Mouse (Mus musculus) 3134 (cell line): ENCODE results near the gene Nfkbib.
A peak's percentile ranks its signal among the peaks of the same experiment; 100 is the strongest.

Source experiments
- DNase-seq: peaks from one replicate; pipeline ENCODE4 v3.0.0-alpha.2; 2011; ENCODE audit warnings: low spot score; ENCODE audit not compliant: insufficient read length; ENCODE audit errors: extremely low read depth

Nfkbib gene

DNA sequence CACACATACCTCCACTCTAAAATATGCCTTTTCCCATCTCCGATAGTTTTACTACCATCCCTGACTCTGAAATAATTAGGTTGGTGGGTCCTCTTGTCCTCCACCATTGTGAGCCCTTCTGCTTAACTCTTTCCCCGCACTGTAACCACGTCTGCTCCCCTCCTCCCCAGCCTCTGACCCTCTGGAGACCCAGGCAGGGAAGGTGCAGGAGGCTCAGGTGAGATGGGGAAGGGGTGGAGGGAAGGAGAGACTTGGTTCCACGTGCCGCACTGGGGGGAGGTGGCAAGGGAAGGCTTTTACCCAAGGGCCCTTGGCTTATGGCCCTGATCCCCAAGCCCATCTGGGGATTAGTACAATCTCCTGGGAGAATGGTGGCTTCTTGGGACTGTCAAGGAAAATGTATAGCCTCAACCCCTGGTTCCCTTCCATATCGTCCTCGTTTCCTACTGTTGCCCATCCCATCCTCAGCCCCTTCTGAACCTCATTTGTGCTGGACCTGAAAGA is at the start of gene Nfkbib:
Nfkbib (minus strand) TSS at position 51 of the 504 bp plus-strand sequence.
- no peak for DNase-seq

DNA sequence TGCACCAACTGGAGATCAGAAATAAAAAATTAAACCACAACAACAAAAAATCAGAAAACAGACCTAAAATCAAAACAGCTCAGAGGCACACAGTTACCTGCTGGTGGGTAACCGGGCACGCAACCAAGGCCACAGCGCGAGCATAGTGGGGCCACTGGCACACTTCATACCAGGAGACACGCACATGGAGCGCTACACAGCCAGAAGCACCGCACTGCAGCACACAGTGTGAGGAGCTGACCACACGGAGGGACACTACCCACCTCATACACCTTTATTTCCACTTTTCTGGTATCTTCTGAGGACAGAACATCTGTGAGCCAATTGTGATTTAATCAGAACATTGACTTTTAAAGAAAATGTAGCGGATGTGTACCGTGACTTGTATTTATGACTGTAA is 49.6 kb upstream of the Nfkbib start:
- no peak for DNase-seq

GRCm38 (mm10) chr7:28816201-28816600 is 48.9 kb upstream of the Nfkbib start:
- DNase-seq: no peak

DNA sequence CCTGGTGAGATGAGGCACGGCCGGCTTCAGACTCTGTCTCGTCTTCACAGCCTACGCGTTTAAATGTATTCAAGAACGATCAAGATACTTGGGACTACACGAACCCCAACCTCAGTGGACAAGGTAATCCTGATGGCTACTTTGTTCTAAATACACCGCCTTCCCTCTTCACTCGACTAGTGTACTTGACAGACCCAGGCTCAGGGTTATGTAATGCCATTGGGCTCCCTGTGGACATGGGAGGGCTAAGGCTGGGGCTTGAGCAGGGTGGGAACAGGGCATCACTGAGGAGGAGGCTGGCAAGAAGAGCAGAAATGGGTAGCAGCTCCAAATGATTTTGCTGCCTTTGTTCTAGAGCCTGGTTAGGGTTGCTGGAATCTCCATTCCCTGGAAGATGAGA is 47.9 kb upstream of the Nfkbib start:
- no peak for DNase-seq

- no peak for DNase-seq
These were observed 47.2 kb upstream of the Nfkbib start for GRCm38 (mm10) chr7:28814306-28815034.

GRCm38 (mm10) chr7:28812949-28813348 is 45.6 kb upstream of the Nfkbib start:
- no peak for DNase-seq

- no peak for DNase-seq
These were observed 45.1 kb upstream of the Nfkbib start for GRCm38 (mm10) chr7:28812436-28812835.

- DNase-seq: no peak
These were observed 44.4 kb upstream of the Nfkbib start for GRCm38 (mm10) chr7:28811640-28812275.

DNA sequence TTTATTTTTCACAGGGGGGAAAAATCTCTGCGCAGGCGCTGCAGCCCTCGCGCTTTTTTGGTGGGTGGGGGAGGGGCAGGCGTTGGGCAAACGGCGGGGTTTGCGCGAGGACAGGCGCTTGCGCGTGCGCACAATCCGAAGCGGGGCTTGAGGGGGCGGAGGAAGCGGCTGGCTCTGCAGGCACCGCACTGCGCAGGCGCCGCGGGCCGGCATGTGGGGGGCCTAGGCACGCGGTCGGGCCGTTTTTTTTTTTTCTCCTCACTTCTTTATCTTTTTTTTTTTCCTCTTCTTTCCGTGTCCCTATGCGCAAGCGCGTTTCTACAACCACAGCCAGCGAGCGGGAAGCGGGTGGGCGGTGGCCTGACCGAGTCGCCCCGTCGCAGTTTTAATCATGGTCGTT is 43.9 kb upstream of the Nfkbib start:
- DNase-seq: peak; percentile 92

DNA sequence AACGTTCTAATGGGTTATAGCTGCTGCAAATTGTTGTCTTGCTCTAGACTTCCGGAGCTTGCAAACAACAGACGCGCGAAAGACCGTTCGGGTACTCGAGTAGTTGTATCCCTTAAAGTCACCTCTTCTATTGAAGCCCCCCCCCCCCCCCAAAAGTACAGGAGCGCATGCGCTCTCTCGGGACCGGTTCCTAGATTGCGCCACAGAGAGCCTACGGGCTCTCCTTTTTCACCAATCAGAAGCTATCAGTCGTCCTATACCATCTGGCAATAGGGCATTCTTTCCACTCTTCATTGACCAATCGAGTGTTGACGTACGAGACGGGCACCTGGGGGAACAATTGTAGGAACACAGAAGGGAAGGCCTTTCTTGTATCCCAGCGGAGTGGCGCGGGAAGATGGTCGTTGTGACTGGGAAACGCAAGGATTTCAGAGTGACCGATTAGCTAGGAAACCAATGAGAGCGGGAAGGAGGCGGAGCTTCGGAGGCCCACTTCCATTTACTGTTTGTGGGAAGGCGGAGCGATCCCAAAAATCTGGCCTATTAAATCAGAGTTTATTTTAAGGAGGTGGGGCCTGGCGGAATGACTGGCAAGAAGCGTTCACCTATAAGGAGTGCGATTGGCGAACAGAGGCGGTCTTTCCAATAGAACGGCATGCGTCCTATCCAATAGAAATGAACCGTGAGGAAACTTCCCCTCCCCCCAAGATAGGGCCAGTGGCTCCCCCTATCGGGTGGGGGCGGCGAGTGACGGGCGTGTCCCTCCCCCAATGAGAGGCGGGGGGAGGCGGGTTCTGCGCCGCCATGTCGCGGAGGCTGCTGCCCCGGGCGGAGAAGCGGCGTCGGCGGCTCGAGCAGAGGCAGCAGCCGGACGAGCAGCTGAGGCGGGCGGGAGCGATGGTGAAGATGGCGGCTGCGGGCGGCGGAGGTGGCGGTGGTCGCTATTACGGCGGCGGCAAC is 43.1 kb upstream of the Nfkbib start:
- DNase-seq: peak; percentile 96

- peak; percentile 83 for DNase-seq
These were observed 42.2 kb upstream of the Nfkbib start for GRCm38 (mm10) chr7:28809401-28810089.

DNA sequence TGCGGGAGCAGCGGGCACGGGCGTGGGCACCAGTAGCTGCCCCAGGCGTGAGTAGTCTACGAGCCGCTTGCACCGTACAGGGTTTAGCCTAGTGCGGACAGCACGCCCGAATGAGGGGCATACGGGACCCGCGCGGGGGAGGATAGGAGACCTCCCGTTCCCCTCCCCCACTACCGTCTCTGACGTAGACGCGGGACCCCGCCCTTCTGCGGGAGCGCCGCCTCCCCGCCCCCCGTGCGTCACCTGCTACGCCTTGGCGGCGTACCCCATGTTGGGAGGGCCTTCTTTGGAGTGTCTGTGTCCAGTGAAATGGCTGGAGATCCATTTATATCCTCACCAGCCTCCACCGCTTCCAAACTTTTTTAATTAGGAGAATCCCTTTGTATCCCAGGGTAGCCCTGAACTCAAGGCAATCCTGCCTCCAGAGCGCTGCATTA is 41.7 kb upstream of the Nfkbib start:
- peak; percentile 87 for DNase-seq

GRCm38 (mm10) chr7:28808221-28808941 is 41.1 kb upstream of the Nfkbib start, which contains the start of gene Hnrnpl:
TSS of gene Hnrnpl (plus strand) at chr7:28808541.
- DNase-seq: no peak

DNA sequence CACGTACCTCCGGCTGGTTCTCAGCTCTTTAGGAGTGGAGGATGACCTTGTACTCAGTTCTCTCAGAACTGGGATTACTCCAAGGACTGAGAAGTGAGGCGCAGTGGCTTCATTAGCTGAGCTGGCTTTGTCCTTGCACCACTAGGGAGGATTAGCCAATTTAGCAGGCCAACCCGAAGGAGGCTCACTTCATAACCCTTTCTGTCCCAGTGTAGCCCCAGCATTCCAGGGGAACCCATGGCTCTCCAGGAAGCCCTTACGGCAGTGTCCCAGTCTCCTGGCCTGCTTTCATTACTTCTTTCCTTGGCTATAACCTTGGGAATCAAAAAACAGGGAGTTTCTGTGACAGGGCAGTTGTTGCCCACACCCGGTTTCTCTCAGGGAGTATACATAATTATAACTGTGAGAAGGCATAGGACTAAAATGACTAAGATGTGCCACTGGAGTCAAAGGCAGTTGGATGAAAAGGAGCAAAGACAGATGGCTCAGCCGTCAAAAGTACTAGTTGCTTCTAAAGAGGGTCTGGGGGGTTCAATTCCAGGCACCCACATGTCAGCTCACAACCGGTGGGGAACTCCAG is 40.4 kb upstream of the Nfkbib start:
- DNase-seq: no peak

GRCm38 (mm10) chr7:28806869-28807268 is 39.6 kb upstream of the Nfkbib start:
- no peak for DNase-seq

DNA sequence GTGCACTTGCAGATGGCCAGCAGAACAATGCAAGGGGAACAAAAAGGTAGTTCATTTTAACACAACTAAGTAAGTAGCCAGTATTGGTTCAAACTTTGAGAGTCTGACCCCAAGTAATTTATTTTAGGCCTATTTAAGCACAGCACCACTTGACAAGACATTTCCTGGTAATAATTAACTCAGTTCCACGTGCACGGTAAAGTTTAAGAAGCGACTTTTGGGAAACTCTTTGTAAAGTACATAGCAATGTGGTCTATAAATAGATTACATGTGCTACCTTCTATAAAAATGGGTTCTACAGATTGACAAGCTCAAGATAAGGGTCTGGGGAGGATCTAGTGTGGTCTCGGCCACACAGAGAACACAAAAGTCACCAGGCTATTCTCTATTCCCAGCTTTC is 36.4 kb upstream of the Nfkbib start:
- no peak for DNase-seq

GRCm38 (mm10) chr7:28802846-28803588 is 35.7 kb upstream of the Nfkbib start:
- DNase-seq: no peak

GRCm38 (mm10) chr7:28801901-28802670 is 34.8 kb upstream of the Nfkbib start:
- peak; percentile 55 for DNase-seq
